Mouse (Mus musculus): ENCODE measurements at regions not wholly inside any gene's neighbourhood (a gene's known extent, or its start where the extent isn't known, plus 50 kb on each side); places are given as distances from the start of the nearest gene placed in this dataset.

GRCm38 (mm10) chr8:86360283-86360682 is 220.2 kb downstream of the Abcc12 start:
- DNase-seq (ENCODE audit: low spot score in 2 of 2) = no peak

GRCm38 (mm10) chr8:86359518-86359917 is 221.0 kb downstream of the Abcc12 start:
- DNase-seq (ENCODE audit: low spot score in 2 of 2) = no peak

- no peak for DNase-seq (ENCODE audit: low spot score in 2 of 2)
Observed at GRCm38 (mm10) chr8:86353816-86354215, 226.7 kb downstream of the Abcc12 start.

GRCm38 (mm10) chr8:86351545-86352190 is 228.8 kb downstream of the Abcc12 start:
- no peak for DNase-seq (ENCODE audit: low spot score in 2 of 2)

- DNase-seq (ENCODE audit: low spot score in 2 of 2) = no peak
Observed at GRCm38 (mm10) chr8:86350128-86350527, 230.4 kb downstream of the Abcc12 start.

- DNase-seq (ENCODE audit: low spot score in 2 of 2) = no peak
Observed at GRCm38 (mm10) chr8:86342016-86342684, 238.3 kb downstream of the Abcc12 start.

GRCm38 (mm10) chr8:86338574-86339264 is 241.8 kb downstream of the Abcc12 start:
- no peak for DNase-seq (ENCODE audit: low spot score in 2 of 2)

- DNase-seq (ENCODE audit: low spot score in 2 of 2) = no peak
Observed at GRCm38 (mm10) chr8:86331383-86331782, 249.1 kb downstream of the Abcc12 start.

GRCm38 (mm10) chr8:86328626-86329025 is 251.9 kb downstream of the Abcc12 start:
- peak; percentile 51 to 65 for DNase-seq (ENCODE audit: low spot score in 2 of 2)

GRCm38 (mm10) chr8:86327982-86328381 is 252.5 kb downstream of the Abcc12 start:
- DNase-seq (ENCODE audit: low spot score in 2 of 2) = no peak

GRCm38 (mm10) chr8:86325040-86325439 is 255.4 kb downstream of the Abcc12 start:
- DNase-seq (ENCODE audit: low spot score in 2 of 2) = no peak

- no peak for DNase-seq (ENCODE audit: low spot score in 2 of 2)
Observed at GRCm38 (mm10) chr8:86324542-86324941, 255.9 kb downstream of the Abcc12 start.

- DNase-seq (ENCODE audit: low spot score in 2 of 2) = no peak
Observed at GRCm38 (mm10) chr8:86323823-86324222, 256.7 kb downstream of the Abcc12 start.

GRCm38 (mm10) chr8:86322494-86322893 is 258.0 kb downstream of the Abcc12 start:
- DNase-seq (ENCODE audit: low spot score in 2 of 2) = no peak

- DNase-seq (ENCODE audit: low spot score in 2 of 2) = no peak
Observed at GRCm38 (mm10) chr8:86320938-86321337, 259.5 kb downstream of the Abcc12 start.

GRCm38 (mm10) chr8:86318531-86318930 is 262.0 kb downstream of the Abcc12 start:
- no peak for DNase-seq (ENCODE audit: low spot score in 2 of 2)

- no peak for DNase-seq (ENCODE audit: low spot score in 2 of 2)
Observed at GRCm38 (mm10) chr8:86316236-86316635, 264.2 kb downstream of the Abcc12 start.

- DNase-seq (ENCODE audit: low spot score in 2 of 2) = no peak
Observed at GRCm38 (mm10) chr8:86309460-86309859, 271.0 kb downstream of the Abcc12 start.

GRCm38 (mm10) chr8:86307339-86307738 is 273.1 kb downstream of the Abcc12 start:
- no peak for DNase-seq (ENCODE audit: low spot score in 2 of 2)

GRCm38 (mm10) chr8:86301885-86302509 is 278.5 kb downstream of the Abcc12 start:
- DNase-seq (ENCODE audit: low spot score in 2 of 2) = no peak

- no peak for DNase-seq (ENCODE audit: low spot score in 2 of 2)
Observed at GRCm38 (mm10) chr8:86288713-86289384, 291.6 kb downstream of the Abcc12 start.
